Mouse (Mus musculus) thymus, postnatal 0 days (tissue): ENCODE measurements around the gene Krt9. TPM values are rescaled to one million over a fixed set of nuclear protein-coding genes. Genes with fewer than 3 reads are reported as not detected.
"Not testable (repeated sequence)": the region's sequence is repeated elsewhere in the genome, so short reads cannot be mapped to it uniquely, and the experiment has no call there.

Experiments used
- DNase-seq: peaks from one replicate; pipeline ENCODE4 v3.0.0-alpha.2; 2015; ENCODE audit warnings: low spot score
- polyA plus RNA-seq: library from polyadenylated mRNA; unstranded; fragments of >200 nt; fragmentation: Nextera tagmentation; extraction: Ambion mirVana; gene quantifications from 2 replicates; pipeline ENCODE4 v1.2.1, GENCODE M21; 2015

Gene Krt9
- polyA plus RNA-seq = 0.08 and 0.10 TPM in 2 replicates

GRCm38 (mm10) chr11:100192992-100193391, at the start of gene Krt9:
Gene Krt9 (minus strand): TSS chr11:100193246.
- DNase-seq = no peak

- not testable (repeated sequence) for DNase-seq
Observed at GRCm38 (mm10) chr11:100240272-100240671, 47.2 kb upstream of the Krt9 start.

- no peak for DNase-seq
Observed at GRCm38 (mm10) chr11:100221741-100222140, 28.7 kb upstream of the Krt9 start.

GRCm38 (mm10) chr11:100219304-100219703, 26.3 kb upstream of the Krt9 start:
- no peak for DNase-seq

GRCm38 (mm10) chr11:100208542-100208941, 15.5 kb upstream of the Krt9 start:
- no peak for DNase-seq

- no peak for DNase-seq
Observed at GRCm38 (mm10) chr11:100207498-100207897, 14.5 kb upstream of the Krt9 start, which contains the start of gene Krt14. Gene Krt14 (minus strand): TSS chr11:100207548.

GRCm38 (mm10) chr11:100203448-100203847, 10.4 kb upstream of the Krt9 start:
- peak; percentile 2 for DNase-seq

GRCm38 (mm10) chr11:100202906-100203305, 9.9 kb upstream of the Krt9 start:
- DNase-seq = no peak

GRCm38 (mm10) chr11:100200104-100200820, 7.2 kb upstream of the Krt9 start:
- DNase-seq = peak; percentile 20

GRCm38 (mm10) chr11:100198666-100199065, 5.6 kb upstream of the Krt9 start:
- DNase-seq = no peak

- no peak for DNase-seq
Observed at GRCm38 (mm10) chr11:100191820-100192219, 1.2 kb downstream of the Krt9 start.

GRCm38 (mm10) chr11:100186736-100187135, 6.3 kb downstream of the Krt9 start:
- DNase-seq = no peak

GRCm38 (mm10) chr11:100181725-100182124, 11.3 kb downstream of the Krt9 start:
- DNase-seq = no peak

- DNase-seq = no peak
Observed at GRCm38 (mm10) chr11:100179260-100179659, 13.8 kb downstream of the Krt9 start.

GRCm38 (mm10) chr11:100178307-100178706, 14.7 kb downstream of the Krt9 start:
- DNase-seq = no peak

GRCm38 (mm10) chr11:100176791-100177190, 16.3 kb downstream of the Krt9 start:
- no peak for DNase-seq

GRCm38 (mm10) chr11:100168765-100169762, 24.0 kb downstream of the Krt9 start:
- DNase-seq = peak; percentile 48

GRCm38 (mm10) chr11:100168071-100168470, 25.0 kb downstream of the Krt9 start:
- no peak for DNase-seq

GRCm38 (mm10) chr11:100164392-100164791, 28.7 kb downstream of the Krt9 start:
- DNase-seq = no peak

- DNase-seq = no peak
Observed at GRCm38 (mm10) chr11:100157908-100158477, 35.1 kb downstream of the Krt9 start.

GRCm38 (mm10) chr11:100157331-100157730, 35.7 kb downstream of the Krt9 start:
- DNase-seq = no peak
